Mouse (Mus musculus) thymus, postnatal 4 days (tissue): ENCODE results near the gene Dph2.

Experiments used
- DNase-seq: peaks from one replicate; pipeline ENCODE4 v3.0.0; 2021

The Dph2 gene

GRCm38 (mm10) chr4:117908834-117909453, 17.1 kb upstream of the Dph2 start:
- no peak for DNase-seq

- DNase-seq, result no peak
These were observed 14.4 kb upstream of the Dph2 start for GRCm38 (mm10) chr4:117906196-117906595.

- no peak for DNase-seq
These were observed 12.9 kb upstream of the Dph2 start for GRCm38 (mm10) chr4:117904761-117905160.

- DNase-seq, result no peak
These were observed 12.3 kb upstream of the Dph2 start for GRCm38 (mm10) chr4:117904094-117904493.

- DNase-seq, result no peak
These were observed 6.3 kb upstream of the Dph2 start for GRCm38 (mm10) chr4:117898111-117898510.

- DNase-seq, result no peak
These were observed 4.2 kb upstream of the Dph2 start for GRCm38 (mm10) chr4:117896031-117896430.

GRCm38 (mm10) chr4:117895339-117895738, 3.5 kb upstream of the Dph2 start:
- no peak for DNase-seq

GRCm38 (mm10) chr4:117894601-117895000, 2.8 kb upstream of the Dph2 start:
- DNase-seq, result no peak

GRCm38 (mm10) chr4:117893376-117893775, 1.5 kb upstream of the Dph2 start:
- peak; percentile 83 for DNase-seq

GRCm38 (mm10) chr4:117890750-117891149, 1.1 kb downstream of the Dph2 start:
- no peak for DNase-seq

GRCm38 (mm10) chr4:117890031-117890430, 1.8 kb downstream of the Dph2 start:
- no peak for DNase-seq

- DNase-seq, result no peak
These were observed 2.4 kb downstream of the Dph2 start for GRCm38 (mm10) chr4:117889471-117889870.

GRCm38 (mm10) chr4:117887920-117888319, 3.9 kb downstream of the Dph2 start:
- DNase-seq, result no peak

- DNase-seq, result peak; percentile 95
These were observed 4.7 kb downstream of the Dph2 start, which contains the start of gene Atp6v0b for GRCm38 (mm10) chr4:117887133-117887532. Atp6v0b (minus strand) TSS chr4:117887333.

- DNase-seq, result no peak
These were observed 5.2 kb downstream of the Dph2 start for GRCm38 (mm10) chr4:117886644-117887043.

- no peak for DNase-seq
These were observed 5.8 kb downstream of the Dph2 start for GRCm38 (mm10) chr4:117885994-117886393.

GRCm38 (mm10) chr4:117885093-117885492, 6.7 kb downstream of the Dph2 start:
- no peak for DNase-seq

- DNase-seq, result no peak
These were observed 7.7 kb downstream of the Dph2 start for GRCm38 (mm10) chr4:117884146-117884545.

GRCm38 (mm10) chr4:117882701-117883691, 8.8 kb downstream of the Dph2 start, which contains the start of gene B4galt2:
B4galt2 (minus strand) TSS chr4:117883487.
- DNase-seq, result peak; percentile 70

GRCm38 (mm10) chr4:117878703-117879102, 13.1 kb downstream of the Dph2 start:
- DNase-seq, result no peak

GRCm38 (mm10) chr4:117878301-117878700, 13.5 kb downstream of the Dph2 start:
- peak; percentile 82 for DNase-seq

- no peak for DNase-seq
These were observed 18.2 kb downstream of the Dph2 start for GRCm38 (mm10) chr4:117873615-117874014.

GRCm38 (mm10) chr4:117872471-117872886, 19.4 kb downstream of the Dph2 start, which contains the start of gene Ccdc24:
Ccdc24 (minus strand) TSS chr4:117872557.
- no peak for DNase-seq

GRCm38 (mm10) chr4:117871787-117872186, 20.0 kb downstream of the Dph2 start:
- no peak for DNase-seq
